Mouse (Mus musculus) forebrain, embryonic 11.5 days (tissue): ENCODE measurements at regions not wholly inside any gene's neighbourhood (a gene's known extent, or its start where the extent isn't known, plus 50 kb on each side); places are given as distances from the start of the nearest gene placed in this dataset.

Source experiments
- ATAC-seq: fragments of 200-750 bp; cut with Nextera tagmentation; replicated peaks from 2 replicates; pipeline ENCODE4 v1.8.0; 2017; ENCODE audit warnings: moderate TSS enrichment; ENCODE audit not compliant: low FRiP score
- DNase-seq: peaks from one replicate; pipeline ENCODE4 v3.0.0-alpha.2; 2017; ENCODE audit warnings: low spot score
- H3K27ac ChIP-seq: fragments of 300-500 bp; sonication (generic); 2 replicates; pipeline ENCODE4 v1.5.1; 2014; ENCODE audit warnings: low read depth, low read length
- H3K27me3 ChIP-seq: fragments of 300-500 bp; sonication (generic); 2 replicates; pipeline ENCODE4 v1.6.1; 2014; ENCODE audit warnings: mild to moderate bottlenecking, low read length, mixed read lengths; ENCODE audit not compliant: control insufficient read depth, insufficient read depth
- H3K36me3 ChIP-seq: fragments of 300-500 bp; sonication (generic); 2 replicates; pipeline ENCODE4 v1.6.1; 2014; ENCODE audit warnings: mild to moderate bottlenecking, low read length, moderate library complexity, mixed read lengths; ENCODE audit not compliant: control insufficient read depth, insufficient read depth
- H3K4me1 ChIP-seq: fragments of 300-500 bp; sonication (generic); replicated peaks from 2 replicates; pipeline ENCODE4 v1.6.1; 2014; ENCODE audit warnings: low read length, mixed read lengths; ENCODE audit not compliant: control insufficient read depth, insufficient read depth
- H3K4me2 ChIP-seq: fragments of 300-500 bp; sonication (generic); 2 replicates; pipeline ENCODE4 v1.6.1; 2014; ENCODE audit warnings: low read depth, mild to moderate bottlenecking, low read length, moderate library complexity, mixed read lengths; ENCODE audit not compliant: severe bottlenecking
- H3K4me3 ChIP-seq: fragments of 300-500 bp; sonication (generic); 2 replicates; pipeline ENCODE4 v1.5.1; 2014; ENCODE audit warnings: low read depth, low read length
- H3K9ac ChIP-seq: fragments of 300-500 bp; sonication (generic); 2 replicates; pipeline ENCODE4 v1.6.1; 2014; ENCODE audit warnings: low read length
- H3K9me3 ChIP-seq: fragments of 300-500 bp; sonication (generic); 2 replicates; pipeline ENCODE4 v1.6.1; 2016; ENCODE audit warnings: low read length, mixed read lengths; ENCODE audit not compliant: control insufficient read depth
- WGBS: fragments of 180-500 bp; shearing (Covaris S2); extraction: QIAGEN DNeasy Blood & Tissue Kit; methylation state at CpG from one replicate; pipeline ENCODE4 v1.1.7; 2014; 5-methylcytosine and 5-hydroxymethylcytosine counted together

- H3K27ac ChIP-seq, result no peak overlapping the region
- no peak overlapping the region for H3K9ac ChIP-seq
- H3K27me3 ChIP-seq, result no peaks in the 10 kb centered on the region
- H3K9me3 ChIP-seq, result no peaks in the 10 kb centered on the region; the same call in 1 of the 2 replicates
- WGBS, result 97% methylated on average over 1 of the region's 1 CpGs
- no peak for ATAC-seq
- no peak for DNase-seq
- H3K36me3 ChIP-seq, result no peaks in the 10 kb centered on the region
- no peak overlapping the region for H3K4me2 ChIP-seq
- H3K4me1 ChIP-seq, result 0 out of 2 replicates have a peak, but pooled peaks cover 2% of the 10 kb centered on the region
- H3K4me3 ChIP-seq, result no peak overlapping the region
Measured at GRCm38 (mm10) chr16:29827776-29828175, 236.4 kb upstream of the Hes1 start.

- 94% methylated on average over 9 of the region's 9 CpGs for WGBS
Measured at GRCm38 (mm10) chr16:29829457-29829856, 234.7 kb upstream of the Hes1 start.

GRCm38 (mm10) chr16:29830101-29830500, 234.1 kb upstream of the Hes1 start:
- H3K4me1 ChIP-seq, result 0 out of 2 replicates have a peak, but pooled peaks cover 10% of the 10 kb centered on the region
- DNase-seq (no peak), ATAC-seq (no peak)
- H3K27me3 ChIP-seq, result no peaks in the 10 kb centered on the region
- H3K9ac ChIP-seq, result no peak overlapping the region
- H3K27ac ChIP-seq, result no peak overlapping the region
- H3K4me3 ChIP-seq, result no peak overlapping the region
- no peaks in the 10 kb centered on the region for H3K36me3 ChIP-seq
- no peaks in the 10 kb centered on the region; the same call in 1 of the 2 replicates for H3K9me3 ChIP-seq
- no peak overlapping the region for H3K4me2 ChIP-seq

More at GRCm38 (mm10) chr16:29829457-29829856, 234.7 kb upstream of the Hes1 start:
- no peaks in the 10 kb centered on the region for H3K27me3 ChIP-seq
- no peaks in the 10 kb centered on the region for H3K36me3 ChIP-seq
- H3K4me3 ChIP-seq, result no peak overlapping the region
- ATAC-seq, result no peak
- no peak overlapping the region for H3K9ac ChIP-seq
- DNase-seq, result no peak
- H3K27ac ChIP-seq, result no peak overlapping the region
- no peaks in the 10 kb centered on the region; the same call in 1 of the 2 replicates for H3K9me3 ChIP-seq
- H3K4me2 ChIP-seq, result no peak overlapping the region
- 0 out of 2 replicates have a peak, but pooled peaks cover 8% of the 10 kb centered on the region for H3K4me1 ChIP-seq

- no peaks in the 10 kb centered on the region for H3K9me3 ChIP-seq
- no peak overlapping the region for H3K4me2 ChIP-seq
- no peak overlapping the region for H3K27ac ChIP-seq
- ATAC-seq (no peak), DNase-seq (no peak)
- H3K36me3 ChIP-seq, result no peaks in the 10 kb centered on the region
- no peaks in the 10 kb centered on the region for H3K27me3 ChIP-seq
- H3K4me1 ChIP-seq, result peaks cover 21% of the 10 kb centered on the region; the same call in 1 of the 2 replicates
- H3K9ac ChIP-seq, result no peak overlapping the region
- WGBS, result 51% methylated on average over 11 of the region's 11 CpGs
- no peak overlapping the region for H3K4me3 ChIP-seq
Measured at GRCm38 (mm10) chr16:29833298-29833697, 230.9 kb upstream of the Hes1 start.

- H3K4me2 ChIP-seq, result no peak overlapping the region
- no peak overlapping the region; the same call in 1 of the 2 replicates for H3K27ac ChIP-seq
- H3K4me1 ChIP-seq, result peaks cover 23% of the 10 kb centered on the region; the same call in 1 of the 2 replicates
- H3K27me3 ChIP-seq, result no peaks in the 10 kb centered on the region
- DNase-seq (no peak), ATAC-seq (no peak)
- H3K9me3 ChIP-seq, result no peaks in the 10 kb centered on the region
- no peak overlapping the region for H3K4me3 ChIP-seq
- WGBS, result 58% methylated on average over 6 of the region's 6 CpGs
- H3K9ac ChIP-seq, result no peak overlapping the region
- H3K36me3 ChIP-seq, result no peaks in the 10 kb centered on the region
Measured at GRCm38 (mm10) chr16:29833875-29834274, 230.3 kb upstream of the Hes1 start.

GRCm38 (mm10) chr16:29834669-29835068, 229.5 kb upstream of the Hes1 start:
- Histone ChIP-seq H3K27ac (no peak overlapping the region; the same call in 1 of the 2 replicates), H3K36me3 (no peaks in the 10 kb centered on the region), H3K4me2 (no peak overlapping the region), H3K4me3 (no peak overlapping the region), H3K9me3 (no peaks in the 10 kb centered on the region), H3K9ac (no peak overlapping the region), H3K4me1 (peaks cover 24% of the 10 kb centered on the region; the same call in 1 of the 2 replicates), H3K27me3 (no peaks in the 10 kb centered on the region)
- 23% methylated on average over 6 of the region's 6 CpGs for WGBS
- ATAC-seq (no peak), DNase-seq (no peak)

- H3K36me3 ChIP-seq, result no peaks in the 10 kb centered on the region
- H3K4me2 ChIP-seq, result peak overlapping the region; percentile 56
- peak overlapping the region; percentile 8; the same call in 1 of the 2 replicates for H3K4me3 ChIP-seq
- peaks cover 22% of the 10 kb centered on the region; the same call in 1 of the 2 replicates for H3K4me1 ChIP-seq
- 5% methylated on average over 14 of the region's 14 CpGs for WGBS
- H3K9me3 ChIP-seq, result no peaks in the 10 kb centered on the region
- H3K27ac ChIP-seq, result no peak overlapping the region
- DNase-seq (peak; percentile 78), ATAC-seq (peak; percentile 55)
- peaks cover 6% of the 10 kb centered on the region; the same call in 1 of the 2 replicates for H3K27me3 ChIP-seq
- peak overlapping the region; percentile 31; the same call in 1 of the 2 replicates for H3K9ac ChIP-seq
Measured at GRCm38 (mm10) chr16:29837025-29837629, 227.1 kb upstream of the Hes1 start.

GRCm38 (mm10) chr16:29837874-29838273, 226.3 kb upstream of the Hes1 start:
- peaks cover 6% of the 10 kb centered on the region; the same call in 1 of the 2 replicates for H3K27me3 ChIP-seq
- H3K4me3 ChIP-seq, result no peak overlapping the region
- no peak overlapping the region for H3K4me2 ChIP-seq
- DNase-seq, result no peak
- H3K27ac ChIP-seq, result no peak overlapping the region
- no peaks in the 10 kb centered on the region for H3K36me3 ChIP-seq
- H3K9me3 ChIP-seq, result no peaks in the 10 kb centered on the region
- WGBS, result 25% methylated on average over 5 of the region's 5 CpGs
- no peak overlapping the region for H3K9ac ChIP-seq
- peaks cover 22% of the 10 kb centered on the region; the same call in 1 of the 2 replicates for H3K4me1 ChIP-seq
- ATAC-seq, result no peak
